Mouse (Mus musculus) spleen, postnatal 14 days (tissue): Measurements from ENCODE around the gene Mpzl1.
"Not testable (repeated sequence)": the region's sequence is repeated elsewhere in the genome, so short reads cannot be mapped to it uniquely, and the experiment has no call there.

ENCODE experiments used
- DNase-seq, 2 experiments: peaks; one replicate each; pipeline ENCODE4 v3.0.0; 2021 to 2022; ENCODE audit warnings: low spot score in 2 of 2

The Mpzl1 gene

DNA sequence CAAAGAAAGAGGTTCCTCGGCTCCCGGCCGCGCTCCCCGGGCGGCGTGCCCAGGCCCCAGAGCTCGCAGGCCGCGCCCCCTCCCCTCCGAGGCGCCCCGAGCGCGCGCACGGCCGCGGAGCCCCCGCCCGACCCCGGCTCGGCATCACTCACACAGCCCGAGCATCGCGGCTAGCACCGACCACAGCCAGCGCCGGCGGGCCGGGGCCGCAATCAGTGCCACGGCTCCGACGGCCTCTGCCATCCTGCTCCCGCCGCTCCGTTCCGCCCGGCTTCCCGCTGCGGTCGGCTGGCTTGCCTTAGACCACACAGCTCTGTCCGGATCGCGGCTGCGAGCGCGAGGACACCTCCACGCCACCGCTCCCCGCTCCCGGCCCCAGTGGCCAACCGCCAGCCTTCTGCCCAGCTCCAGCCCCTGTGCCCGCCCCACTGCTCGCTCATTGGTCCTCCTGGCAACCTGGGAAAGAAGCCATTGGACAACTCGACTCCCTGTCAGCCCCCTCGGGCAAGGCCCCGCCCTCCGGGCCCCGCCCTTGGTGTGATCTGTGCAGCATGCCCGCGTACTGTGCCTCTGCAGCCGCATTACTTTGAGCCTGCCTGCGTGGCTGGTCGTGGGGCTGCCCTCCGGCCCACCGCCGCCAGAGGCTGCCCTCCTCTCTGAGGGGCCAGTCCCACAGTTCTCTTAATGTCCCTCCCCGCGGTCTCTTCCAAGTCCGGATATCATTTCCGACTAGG lies at the start of gene Mpzl1:
Gene Mpzl1, minus strand, starts transcription at position 388 of the 734 bp plus-strand sequence.
- DNase-seq: peak; percentile 90 to 93

- no peak for DNase-seq
Measured at GRCm38 (mm10) chr1:165682056-165682853, 47.9 kb upstream of the Mpzl1 start.

DNA sequence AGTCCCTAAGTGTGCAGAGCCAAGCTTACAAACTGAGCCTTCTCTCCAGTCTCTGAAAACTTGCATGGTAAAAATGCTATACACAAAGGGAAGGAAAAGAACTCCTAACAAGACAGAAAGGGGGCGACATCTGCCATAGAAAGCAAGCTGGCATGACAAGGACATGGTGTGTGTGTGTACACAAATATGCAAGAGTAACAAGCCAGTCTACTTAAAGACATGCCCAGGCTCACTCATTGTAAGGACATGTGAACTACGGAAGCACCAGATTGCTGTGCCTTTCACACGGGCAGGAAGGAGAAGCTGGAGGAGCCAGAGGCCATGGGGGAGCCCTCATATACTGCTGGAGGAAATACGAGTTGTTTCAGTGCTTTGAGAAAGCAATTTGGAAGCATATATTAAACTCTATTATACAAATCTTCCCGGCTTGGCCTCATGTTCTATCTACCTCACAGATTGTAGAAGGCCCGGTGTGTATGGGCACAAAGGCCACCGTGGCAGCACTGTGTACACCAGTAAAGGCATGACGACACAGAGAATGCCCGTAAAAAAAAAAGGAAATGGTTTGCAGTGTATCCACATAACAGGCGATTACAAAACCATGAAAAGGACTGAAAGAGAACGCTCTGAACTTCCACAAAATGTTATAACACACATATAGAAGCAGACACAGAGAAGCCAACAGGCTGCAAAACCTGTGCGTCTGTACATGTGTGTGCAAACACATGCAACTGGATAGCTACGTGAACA lies 46.9 kb upstream of the Mpzl1 start:
- no peak for DNase-seq

DNA sequence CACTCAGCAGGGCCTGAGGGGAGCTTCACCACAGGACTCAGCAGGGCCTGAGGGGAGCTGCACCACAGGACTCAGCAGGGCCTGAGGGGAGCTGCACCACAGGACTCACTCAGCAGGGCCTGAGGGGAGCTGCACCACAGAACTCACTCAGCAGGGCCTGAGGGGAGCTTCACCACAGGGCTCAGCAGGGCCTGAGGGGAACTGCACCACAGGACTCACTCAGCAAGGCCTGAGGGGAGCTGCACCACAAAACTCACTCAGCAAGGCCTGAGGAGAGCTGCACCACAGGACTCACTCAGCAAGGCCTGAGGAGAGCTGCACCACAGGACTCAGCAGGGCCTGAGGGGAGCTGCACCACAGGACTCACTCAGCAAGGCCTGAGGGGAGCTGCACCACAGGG lies 45.7 kb upstream of the Mpzl1 start:
- not testable (repeated sequence) for DNase-seq

DNA sequence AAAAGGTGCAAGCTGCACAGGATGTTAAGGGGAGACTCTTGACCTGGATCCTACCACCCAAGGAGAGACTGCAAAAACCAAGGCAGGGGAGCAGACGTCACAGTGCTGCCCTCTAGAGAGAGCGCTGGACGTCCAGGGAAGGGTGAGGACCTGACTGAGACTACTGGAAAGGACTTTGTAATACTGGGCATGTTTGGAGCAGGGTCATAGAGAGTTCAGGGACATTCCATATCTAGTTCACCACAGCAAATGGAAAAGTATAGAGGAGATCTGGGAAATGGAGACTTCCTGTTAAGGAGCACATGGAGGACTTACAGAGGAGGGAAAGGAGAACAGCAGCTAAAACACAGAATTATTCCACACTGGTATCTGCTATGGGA lies 45.3 kb upstream of the Mpzl1 start:
- DNase-seq: no peak

- no peak for DNase-seq
Measured at GRCm38 (mm10) chr1:165678861-165679617, 44.7 kb upstream of the Mpzl1 start.

DNA sequence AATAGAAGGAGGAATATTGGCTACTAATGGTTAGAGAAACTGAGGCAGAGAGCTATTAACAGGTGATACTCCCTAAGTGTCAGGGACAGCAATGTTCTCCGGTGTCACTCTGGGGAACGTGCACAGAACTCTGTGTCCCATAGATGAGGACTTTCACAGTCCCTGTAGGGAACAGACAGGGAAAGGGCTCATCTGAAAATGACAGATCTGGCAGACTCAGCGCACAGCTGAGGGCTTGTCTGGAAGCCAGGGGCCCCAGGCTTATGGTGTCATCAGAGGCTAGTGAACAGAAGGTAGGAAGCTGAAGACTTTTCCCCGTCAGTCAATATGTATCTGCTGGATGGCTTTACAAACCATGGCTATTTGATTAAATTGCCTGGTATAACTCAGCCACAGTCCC lies 43.2 kb upstream of the Mpzl1 start:
- DNase-seq: no peak

DNA sequence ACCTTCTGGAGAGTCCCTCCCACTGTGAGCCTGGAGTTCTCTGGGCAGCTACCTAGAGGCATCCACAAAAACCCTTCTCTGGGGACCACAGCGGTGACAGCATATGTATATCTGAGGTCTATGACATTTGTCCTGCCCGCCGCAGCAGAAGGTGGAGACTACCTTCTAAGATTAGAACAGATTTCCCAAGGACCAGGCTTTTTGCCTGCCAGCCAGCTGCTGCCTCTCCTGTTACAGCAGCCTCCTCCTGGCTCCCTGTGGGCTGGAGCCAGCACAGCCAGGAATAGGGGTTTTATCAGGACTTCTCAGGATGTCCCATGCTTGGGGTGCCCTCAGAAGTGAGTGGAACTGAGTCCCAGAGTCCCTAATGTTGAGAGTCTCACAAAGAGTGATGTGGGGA lies 42.7 kb upstream of the Mpzl1 start:
- DNase-seq: no peak

DNA sequence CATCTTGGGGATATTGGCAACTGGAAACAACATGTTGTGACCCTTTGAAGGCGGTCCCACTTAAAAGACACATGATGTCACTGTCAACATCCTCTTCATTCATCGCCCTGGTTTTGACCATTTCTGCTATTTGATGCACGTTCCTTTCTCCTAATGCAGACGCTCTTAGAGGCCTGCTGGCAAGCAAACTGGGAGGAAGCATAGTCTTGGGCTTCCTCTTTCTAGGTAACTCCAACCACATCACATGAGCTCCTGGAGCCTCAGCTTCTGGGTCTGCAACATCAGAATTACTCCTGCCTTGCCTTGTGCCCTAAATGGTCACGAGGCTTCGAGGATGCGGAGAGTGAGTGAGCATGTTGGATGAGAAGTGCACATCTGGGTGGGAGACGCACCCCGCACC lies 40.8 kb upstream of the Mpzl1 start:
- DNase-seq: no peak

- no peak for DNase-seq
Measured at GRCm38 (mm10) chr1:165672355-165672754, 38.0 kb upstream of the Mpzl1 start.

GRCm38 (mm10) chr1:165670056-165670455 lies 35.7 kb upstream of the Mpzl1 start:
- no peak for DNase-seq

- DNase-seq: no peak
Measured at GRCm38 (mm10) chr1:165668904-165669303, 34.6 kb upstream of the Mpzl1 start.

DNA sequence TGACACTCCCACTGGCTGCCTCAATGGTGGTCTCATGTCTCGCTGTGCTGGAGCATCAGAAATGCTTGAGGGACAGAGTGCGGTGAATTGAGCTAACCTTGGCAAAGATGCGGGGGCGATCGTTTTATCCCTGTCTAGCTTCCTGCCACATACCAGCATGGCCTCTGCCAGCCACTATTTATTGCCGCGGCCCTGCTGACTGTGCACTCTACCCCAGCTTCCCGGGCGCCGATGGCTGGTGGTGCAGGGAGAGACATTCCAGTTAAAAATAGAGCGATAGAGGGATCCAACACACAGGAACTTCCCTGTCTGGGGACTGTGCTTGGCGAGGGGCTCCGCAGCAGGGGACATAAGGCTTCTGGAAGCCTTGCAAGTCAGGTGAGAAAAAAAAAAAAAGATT lies 33.0 kb upstream of the Mpzl1 start:
- no peak for DNase-seq

- DNase-seq: no peak
Measured at GRCm38 (mm10) chr1:165666944-165667343, 32.6 kb upstream of the Mpzl1 start.

GRCm38 (mm10) chr1:165665758-165666157 lies 31.4 kb upstream of the Mpzl1 start:
- no peak for DNase-seq

GRCm38 (mm10) chr1:165663277-165663676 lies 28.9 kb upstream of the Mpzl1 start:
- no peak for DNase-seq

DNA sequence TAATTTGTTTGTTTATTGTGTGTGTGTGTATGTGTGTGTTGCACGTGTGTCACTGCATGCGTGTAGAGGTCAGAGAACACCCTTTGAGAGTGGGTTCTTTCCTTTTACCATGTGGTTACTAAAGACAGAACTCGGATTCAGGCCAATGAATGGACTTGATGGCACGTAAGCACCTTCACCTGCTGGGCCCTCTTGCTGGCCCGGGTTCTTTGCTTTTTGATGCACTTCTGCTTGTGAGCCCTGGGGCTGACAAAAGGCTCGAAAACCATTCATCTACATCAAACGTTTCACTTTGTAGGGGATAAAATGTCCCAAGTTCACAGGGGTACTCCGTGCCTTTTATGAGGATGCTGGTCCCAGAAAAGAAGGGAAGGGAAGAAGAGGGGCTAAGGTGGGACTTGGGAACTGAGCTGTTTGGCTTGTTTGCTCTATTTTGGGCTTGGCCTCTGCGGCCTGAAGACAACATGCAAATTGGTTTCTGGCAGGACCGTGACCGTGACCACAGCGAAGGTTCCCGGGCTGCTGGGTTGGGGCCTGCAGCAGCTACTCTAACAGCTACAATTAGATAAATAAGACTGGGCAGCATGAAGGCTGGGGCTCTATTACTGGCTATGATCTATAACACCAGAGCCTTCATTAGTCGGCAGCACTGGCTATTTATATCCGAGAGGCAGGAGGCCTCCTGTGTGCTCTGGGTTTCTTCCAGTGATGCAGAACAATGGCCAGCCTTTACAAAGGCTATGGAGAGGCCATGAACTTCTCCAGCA lies 28.3 kb upstream of the Mpzl1 start:
- no peak for DNase-seq

DNA sequence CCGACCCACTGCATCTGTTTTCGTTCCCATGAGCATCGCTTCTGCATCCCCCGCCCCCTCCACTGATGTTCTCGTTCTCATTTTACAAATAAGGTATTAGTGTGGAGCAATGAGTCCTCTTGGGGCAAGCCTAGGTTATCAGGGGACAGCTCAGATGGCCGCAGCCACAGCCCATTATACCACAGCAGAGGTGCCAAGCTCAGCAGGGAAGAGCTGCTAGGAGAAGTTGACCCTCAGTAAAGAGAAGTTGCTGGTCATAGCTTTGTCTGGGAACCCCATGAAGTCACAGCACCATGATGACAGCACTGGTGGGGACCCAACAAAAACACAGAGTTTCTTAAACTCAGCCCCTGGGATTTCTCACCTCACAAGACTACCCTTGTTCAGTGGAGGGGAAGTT lies 27.4 kb upstream of the Mpzl1 start:
- no peak for DNase-seq

DNA sequence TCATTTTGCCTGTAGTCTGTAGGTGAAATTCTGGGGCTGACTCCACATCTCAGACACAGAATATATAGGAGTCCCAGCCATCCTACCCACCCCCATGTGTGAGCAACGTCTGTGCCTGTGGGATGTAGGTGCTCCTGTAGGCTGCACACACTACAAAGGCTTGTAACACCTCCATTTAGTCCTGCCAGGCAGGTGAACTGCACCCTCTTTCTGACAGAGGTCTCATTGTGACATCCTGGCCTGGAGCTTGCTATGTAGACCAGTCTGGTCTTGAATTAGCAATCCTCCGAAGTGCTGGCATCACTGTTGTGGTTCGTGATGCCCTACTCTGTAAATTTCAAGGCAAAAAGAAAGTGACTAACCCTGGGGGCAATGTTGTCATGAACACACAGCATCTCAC lies 26.9 kb upstream of the Mpzl1 start:
- no peak for DNase-seq

- DNase-seq: peak in 1 of 2 experiments; percentile 47
Measured at GRCm38 (mm10) chr1:165660774-165661173, 26.4 kb upstream of the Mpzl1 start.

- peak in 1 of 2 experiments; percentile 49 for DNase-seq
Measured at GRCm38 (mm10) chr1:165658602-165659001, 24.3 kb upstream of the Mpzl1 start.
